Mouse (Mus musculus): ENCODE measurements around the gene Cebpz. TPM values are rescaled to one million over a fixed set of nuclear protein-coding genes. Genes with fewer than 3 reads are reported as not detected.
A peak's percentile ranks its signal among the peaks of the same experiment; 100 is the strongest.

The Cebpz gene
- polyA plus RNA-seq, 1 experiment from 2014 or later = 73.4 TPM

GRCm38 (mm10) chr17:78938927-78939326, 2.1 kb upstream of the Cebpz start:
- no peak overlapping the region for H3K9ac ChIP-seq (replicated peaks)
- no peak overlapping the region for H3K4me2 ChIP-seq
- H3K4me3 ChIP-seq (replicated peaks) = no peak overlapping the region
- ATAC-seq (ENCODE audit: insufficient number of reproducible peaks, insufficient read depth, low FRiP score, low TSS enrichment, low read depth) = no peak
- peaks cover 44% of the 10 kb centered on the region for H3K36me3 ChIP-seq
- WGBS = 96% methylated on average over 4 of the region's 4 CpGs
- peaks cover 11% of the 10 kb centered on the region for H3K4me1 ChIP-seq (replicated peaks)
- no peaks in the 10 kb centered on the region for H3K9me3 ChIP-seq
- H3K27ac ChIP-seq = no peak overlapping the region
- H3K27me3 ChIP-seq = no peaks in the 10 kb centered on the region

GRCm38 (mm10) chr17:78937229-78937853, 475 bp upstream of the Cebpz start:
- 13% methylated on average over 26 of the region's 26 CpGs for WGBS
- Histone ChIP-seq H3K4me2 (peak overlapping the region; percentile 72), H3K36me3 (peaks cover 48% of the 10 kb centered on the region), H3K27me3 (no peaks in the 10 kb centered on the region), H3K9ac (replicated peaks) (peak overlapping the region; percentile 79), H3K9me3 (no peaks in the 10 kb centered on the region), H3K4me3 (replicated peaks) (peak overlapping the region; percentile 74), H3K4me1 (replicated peaks) (peaks cover 14% of the 10 kb centered on the region), H3K27ac (no peak overlapping the region)
- ATAC-seq (ENCODE audit: insufficient number of reproducible peaks, insufficient read depth, low FRiP score, low TSS enrichment, low read depth) = no peak

- WGBS = 80% methylated on average over 2 of the region's 2 CpGs
Measured at GRCm38 (mm10) chr17:78935857-78936256, 1.0 kb downstream of the Cebpz start.

GRCm38 (mm10) chr17:78917696-78918095, 19.2 kb downstream of the Cebpz start:
- Histone ChIP-seq H3K4me1 (replicated peaks) (peaks cover 8% of the 10 kb centered on the region; the same call in 1 of the 2 replicates), H3K36me3 (peaks cover 39% of the 10 kb centered on the region), H3K4me2 (peak overlapping the region; percentile 70), H3K4me3 (replicated peaks) (peak overlapping the region; percentile 7; the same call in 1 of the 2 replicates), H3K27ac (no peak overlapping the region), H3K27me3 (no peaks in the 10 kb centered on the region), H3K9ac (replicated peaks) (0 out of 2 replicates have a peak overlapping the region, but pooled peaks have one; percentile 23), H3K9me3 (no peaks in the 10 kb centered on the region)
- WGBS = 54% methylated on average over 6 of the region's 6 CpGs
- no peak for ATAC-seq (ENCODE audit: insufficient number of reproducible peaks, insufficient read depth, low FRiP score, low TSS enrichment, low read depth)

More at GRCm38 (mm10) chr17:78935857-78936256, 1.0 kb downstream of the Cebpz start:
- no peak for ATAC-seq (ENCODE audit: insufficient number of reproducible peaks, insufficient read depth, low FRiP score, low TSS enrichment, low read depth)
- no peaks in the 10 kb centered on the region for H3K27me3 ChIP-seq
- H3K9ac ChIP-seq (replicated peaks) = peak overlapping the region; percentile 79
- no peak overlapping the region for H3K27ac ChIP-seq
- H3K9me3 ChIP-seq = no peaks in the 10 kb centered on the region
- peak overlapping the region; percentile 72 for H3K4me2 ChIP-seq
- H3K36me3 ChIP-seq = peaks cover 53% of the 10 kb centered on the region
- H3K4me1 ChIP-seq (replicated peaks) = peaks cover 14% of the 10 kb centered on the region
- H3K4me3 ChIP-seq (replicated peaks) = peak overlapping the region; percentile 74

GRCm38 (mm10) chr17:78916899-78917298, 20.0 kb downstream of the Cebpz start:
- ATAC-seq (ENCODE audit: insufficient number of reproducible peaks, insufficient read depth, low FRiP score, low TSS enrichment, low read depth) = no peak
- H3K27me3 ChIP-seq = no peaks in the 10 kb centered on the region

GRCm38 (mm10) chr17:78916369-78916813, 20.5 kb downstream of the Cebpz start, which contains the start of gene Cebpzos:
TSS of gene Cebpzos (plus strand) at chr17:78916500.
- Histone ChIP-seq H3K9me3 (no peaks in the 10 kb centered on the region), H3K36me3 (peaks cover 26% of the 10 kb centered on the region), H3K4me1 (replicated peaks) (peaks cover 8% of the 10 kb centered on the region; the same call in 1 of the 2 replicates), H3K27ac (peak within 1 kb of the TSS; percentile 90), H3K9ac (replicated peaks) (peak within 1 kb of the TSS; percentile 74), H3K4me3 (replicated peaks) (peak within 1 kb of the TSS; percentile 68), H3K27me3 (no peaks in the 10 kb centered on the region), H3K4me2 (peak within 1 kb of the TSS; percentile 70)
- ATAC-seq (ENCODE audit: insufficient number of reproducible peaks, insufficient read depth, low FRiP score, low TSS enrichment, low read depth) = peak; percentile 94
- WGBS = under 1% methylated on average over 37 of the region's 37 CpGs

More at GRCm38 (mm10) chr17:78916899-78917298, 20.0 kb downstream of the Cebpz start:
- Histone ChIP-seq H3K4me1 (replicated peaks) (peaks cover 8% of the 10 kb centered on the region; the same call in 1 of the 2 replicates), H3K4me3 (replicated peaks) (peak overlapping the region; percentile 68), H3K4me2 (peak overlapping the region; percentile 70), H3K27ac (peak overlapping the region; percentile 90), H3K36me3 (peaks cover 31% of the 10 kb centered on the region), H3K9ac (replicated peaks) (peak overlapping the region; percentile 74), H3K9me3 (no peaks in the 10 kb centered on the region)
- WGBS = 4% methylated on average over 11 of the region's 11 CpGs

- Histone ChIP-seq H3K36me3 (peaks cover 21% of the 10 kb centered on the region), H3K27ac (peak overlapping the region; percentile 90), H3K4me3 (replicated peaks) (peak overlapping the region; percentile 68), H3K27me3 (no peaks in the 10 kb centered on the region), H3K4me2 (peak overlapping the region; percentile 70), H3K9ac (replicated peaks) (peak overlapping the region; percentile 74; the same call in 1 of the 2 replicates), H3K9me3 (no peaks in the 10 kb centered on the region), H3K4me1 (replicated peaks) (peaks cover 8% of the 10 kb centered on the region; the same call in 1 of the 2 replicates)
- WGBS = 56% methylated on average over 6 of the region's 6 CpGs
- peak; percentile 0; the same call in 1 of the 2 replicates for ATAC-seq (ENCODE audit: insufficient number of reproducible peaks, insufficient read depth, low FRiP score, low TSS enrichment, low read depth)
Measured at GRCm38 (mm10) chr17:78915772-78916171, 21.1 kb downstream of the Cebpz start.

- no peak overlapping the region for H3K4me3 ChIP-seq (replicated peaks)
- H3K4me2 ChIP-seq = no peak overlapping the region
- no peak overlapping the region for H3K9ac ChIP-seq (replicated peaks)
- 72% methylated on average over 3 of the region's 3 CpGs for WGBS
- peaks cover 5% of the 10 kb centered on the region; the same call in 1 of the 2 replicates for H3K36me3 ChIP-seq
- no peak overlapping the region for H3K27ac ChIP-seq
- ATAC-seq (ENCODE audit: insufficient number of reproducible peaks, insufficient read depth, low FRiP score, low TSS enrichment, low read depth) = no peak
- H3K27me3 ChIP-seq = no peaks in the 10 kb centered on the region
- H3K4me1 ChIP-seq (replicated peaks) = peaks cover 8% of the 10 kb centered on the region; the same call in 1 of the 2 replicates
- H3K9me3 ChIP-seq = no peaks in the 10 kb centered on the region
Measured at GRCm38 (mm10) chr17:78913921-78914320, 22.9 kb downstream of the Cebpz start.

- Histone ChIP-seq H3K4me3 (replicated peaks) (peak overlapping the region; percentile 29), H3K4me2 (peak overlapping the region; percentile 48), H3K27me3 (no peaks in the 10 kb centered on the region), H3K4me1 (replicated peaks) (peaks cover 8% of the 10 kb centered on the region; the same call in 1 of the 2 replicates), H3K36me3 (no peaks in the 10 kb centered on the region), H3K27ac (no peak overlapping the region), H3K9ac (replicated peaks) (no peak overlapping the region), H3K9me3 (no peaks in the 10 kb centered on the region)
- no peak for ATAC-seq (ENCODE audit: insufficient number of reproducible peaks, insufficient read depth, low FRiP score, low TSS enrichment, low read depth)
- WGBS = 36% methylated on average over 6 of the region's 6 CpGs
Measured at GRCm38 (mm10) chr17:78912861-78913281, 24.0 kb downstream of the Cebpz start.

GRCm38 (mm10) chr17:78909374-78909773, 27.5 kb downstream of the Cebpz start:
- WGBS = 80% methylated on average over 2 of the region's 2 CpGs
- no peaks in the 10 kb centered on the region for H3K9me3 ChIP-seq
- no peak overlapping the region for H3K9ac ChIP-seq (replicated peaks)
- no peak for ATAC-seq (ENCODE audit: insufficient number of reproducible peaks, insufficient read depth, low FRiP score, low TSS enrichment, low read depth)
- H3K27me3 ChIP-seq = no peaks in the 10 kb centered on the region
- H3K27ac ChIP-seq = no peak overlapping the region
- H3K4me2 ChIP-seq = no peak overlapping the region
- no peaks in the 10 kb centered on the region for H3K4me1 ChIP-seq (replicated peaks)
- H3K4me3 ChIP-seq (replicated peaks) = no peak overlapping the region
- H3K36me3 ChIP-seq = no peaks in the 10 kb centered on the region

- Histone ChIP-seq H3K9ac (replicated peaks) (no peak within 1 kb of the TSS), H3K27ac (no peak within 1 kb of the TSS), H3K36me3 (no peaks in the 10 kb centered on the region), H3K4me3 (replicated peaks) (no peak within 1 kb of the TSS), H3K4me1 (replicated peaks) (no peaks in the 10 kb centered on the region), H3K9me3 (no peaks in the 10 kb centered on the region), H3K27me3 (no peaks in the 10 kb centered on the region), H3K4me2 (no peak within 1 kb of the TSS)
- ATAC-seq (ENCODE audit: insufficient number of reproducible peaks, insufficient read depth, low FRiP score, low TSS enrichment, low read depth) = no peak
- 83% methylated on average over 5 of the region's 5 CpGs for WGBS
Measured at GRCm38 (mm10) chr17:78906892-78907291, 30.0 kb downstream of the Cebpz start, which contains the start of gene Sult6b1. TSS of gene Sult6b1 (minus strand) at chr17:78906992.
